Mouse (Mus musculus) neural tube, embryonic 14.5 days (tissue): ENCODE measurements around the gene Scg2. TPM values are rescaled to one million over a fixed set of nuclear protein-coding genes. Genes with fewer than 3 reads are reported as not detected.

Experiments
- ATAC-seq: fragments of 200-750 bp; cut with Nextera tagmentation; 2 replicates; pipeline ENCODE4 v1.8.0; 2017; ENCODE audit warnings: low read depth, mild to moderate bottlenecking, moderate TSS enrichment, moderate library complexity
- H3K27ac ChIP-seq: fragments of 300-500 bp; sonication (generic); 2 replicates; pipeline ENCODE4 v1.5.1; 2014; ENCODE audit warnings: low read depth, mild to moderate bottlenecking, control low read depth, low read length, moderate library complexity, mixed read lengths
- H3K27me3 ChIP-seq: fragments of 300-500 bp; sonication (generic); 2 replicates; pipeline ENCODE4 v1.6.1; 2014; ENCODE audit warnings: low read length; ENCODE audit not compliant: control insufficient read depth, insufficient read depth
- H3K36me3 ChIP-seq: fragments of 300-500 bp; sonication (generic); 2 replicates; pipeline ENCODE4 v1.6.1; 2014; ENCODE audit warnings: low read length, mixed read lengths; ENCODE audit not compliant: control insufficient read depth, insufficient read depth
- H3K4me1 ChIP-seq: fragments of 300-500 bp; sonication (generic); 2 replicates; pipeline ENCODE4 v1.6.1; 2014; ENCODE audit warnings: low read length; ENCODE audit not compliant: control insufficient read depth, insufficient read depth
- H3K4me2 ChIP-seq: fragments of 300-500 bp; sonication (generic); 2 replicates; pipeline ENCODE4 v1.6.1; 2014; ENCODE audit warnings: mild to moderate bottlenecking, low read depth, low read length, control low read depth
- H3K4me3 ChIP-seq: fragments of 300-500 bp; sonication (generic); 2 replicates; pipeline ENCODE4 v1.5.1; 2014; ENCODE audit warnings: low read depth, low read length, control low read depth, mixed read lengths
- H3K9ac ChIP-seq: fragments of 300-500 bp; sonication (generic); replicated peaks from 2 replicates; pipeline ENCODE4 v1.6.1; 2014; ENCODE audit warnings: low read depth, mild to moderate bottlenecking, control low read depth, low read length, mixed read lengths
- H3K9me3 ChIP-seq: fragments of 300-500 bp; sonication (generic); 2 replicates; pipeline ENCODE4 v1.6.1; 2016; ENCODE audit warnings: low read length; ENCODE audit not compliant: control insufficient read depth
- WGBS: fragments of 180-500 bp; shearing (Covaris S2); extraction: QIAGEN DNeasy Blood & Tissue Kit; methylation state at CpG from one replicate; pipeline ENCODE4 v1.1.7; 2014; 5-methylcytosine and 5-hydroxymethylcytosine counted together
- polyA plus RNA-seq: library from polyadenylated mRNA; unstranded; fragments of >200 nt; fragmentation: Nextera tagmentation; extraction: Ambion mirVana; gene quantifications from 2 replicates; pipeline ENCODE4 v1.2.1, GENCODE M21; 2014

Scg2 gene
- polyA plus RNA-seq, 1 experiment from 2014 or later = 159 TPM

DNA sequence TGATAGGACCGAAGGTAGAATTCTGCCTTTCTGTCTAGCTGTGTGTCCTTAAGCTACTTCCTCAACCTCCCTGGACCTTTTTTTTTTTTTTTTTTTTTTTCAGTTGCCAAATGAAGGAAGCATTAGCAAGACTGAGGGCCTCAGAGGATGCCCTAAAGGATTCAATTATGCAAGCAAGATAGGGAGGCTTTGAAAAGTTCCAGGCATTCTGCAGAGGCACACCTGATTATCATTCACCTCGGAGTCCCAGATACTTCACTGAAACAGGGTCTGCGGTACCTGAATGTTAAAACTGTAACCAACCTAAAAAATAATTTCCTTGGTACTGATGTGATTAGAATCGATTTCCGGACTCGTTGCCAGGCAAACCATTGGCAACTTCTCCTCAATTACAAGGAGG, 10.0 kb upstream of the Scg2 start:
- peak; percentile 7; the same call in 1 of the 2 replicates for ATAC-seq
- Histone ChIP-seq H3K9ac (0 out of 2 replicates have a peak overlapping the region, but pooled peaks have one; percentile 67), H3K4me3 (peak overlapping the region; percentile 31), H3K4me1 (0 out of 2 replicates have a peak, but pooled peaks cover 8% of the 10 kb centered on the region), H3K4me2 (peak overlapping the region; percentile 53), H3K27ac (peak overlapping the region; percentile 83), H3K36me3 (no peaks in the 10 kb centered on the region), H3K9me3 (no peaks in the 10 kb centered on the region), H3K27me3 (no peaks in the 10 kb centered on the region)
- WGBS = 22% methylated on average over 6 of the region's 6 CpGs

DNA sequence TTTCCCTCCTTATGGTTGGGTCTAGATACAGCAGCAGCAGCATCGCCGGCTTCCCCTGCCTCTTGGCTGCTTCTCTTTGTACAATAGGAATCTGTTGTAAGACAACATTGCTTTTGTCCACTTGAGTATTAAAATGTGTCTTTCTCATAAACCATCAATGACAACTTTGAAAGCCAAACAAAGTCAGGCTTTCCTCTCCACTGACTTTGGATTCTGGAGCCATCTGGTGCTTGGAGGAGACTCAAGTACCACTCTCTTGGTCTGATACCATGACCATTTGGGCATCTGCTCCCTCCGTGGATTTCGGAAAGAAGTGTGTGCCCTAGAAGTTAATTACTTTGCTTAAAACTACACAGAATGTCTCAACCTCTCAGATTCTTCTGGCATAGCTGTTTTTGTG, 5.7 kb upstream of the Scg2 start:
- WGBS = 63% methylated on average over 4 of the region's 4 CpGs
- Histone ChIP-seq H3K4me1 (no peaks in the 10 kb centered on the region), H3K9me3 (no peaks in the 10 kb centered on the region), H3K36me3 (no peaks in the 10 kb centered on the region), H3K27ac (no peak overlapping the region), H3K4me2 (no peak overlapping the region), H3K4me3 (no peak overlapping the region), H3K9ac (no peak overlapping the region), H3K27me3 (no peaks in the 10 kb centered on the region)
- ATAC-seq = no peak

DNA sequence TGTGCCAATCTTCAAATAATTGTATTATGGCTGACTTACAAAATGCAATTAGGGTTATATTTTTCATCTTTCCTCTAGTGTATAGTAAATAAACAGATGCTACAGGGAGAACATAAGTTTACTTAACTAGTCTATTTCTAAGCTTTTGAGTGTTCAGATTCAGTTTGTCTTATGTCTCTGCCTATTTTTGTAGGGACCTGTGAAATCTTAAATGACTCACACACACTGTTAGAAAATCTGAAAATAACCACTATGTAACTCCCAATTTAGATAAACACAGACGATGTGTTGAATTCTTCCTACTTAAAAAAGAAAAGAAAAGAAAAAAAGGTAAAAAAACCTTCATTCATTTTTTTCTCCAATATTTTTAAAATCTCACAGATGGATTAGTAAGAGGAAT, 2.2 kb downstream of the Scg2 start:
- Histone ChIP-seq H3K4me1 (no peaks in the 10 kb centered on the region), H3K27me3 (no peaks in the 10 kb centered on the region), H3K36me3 (no peaks in the 10 kb centered on the region), H3K4me3 (no peak overlapping the region), H3K4me2 (no peak overlapping the region), H3K9me3 (no peaks in the 10 kb centered on the region), H3K9ac (no peak overlapping the region), H3K27ac (no peak overlapping the region)
- 92% methylated on average over 1 of the region's 1 CpGs for WGBS
- ATAC-seq = no peak

DNA sequence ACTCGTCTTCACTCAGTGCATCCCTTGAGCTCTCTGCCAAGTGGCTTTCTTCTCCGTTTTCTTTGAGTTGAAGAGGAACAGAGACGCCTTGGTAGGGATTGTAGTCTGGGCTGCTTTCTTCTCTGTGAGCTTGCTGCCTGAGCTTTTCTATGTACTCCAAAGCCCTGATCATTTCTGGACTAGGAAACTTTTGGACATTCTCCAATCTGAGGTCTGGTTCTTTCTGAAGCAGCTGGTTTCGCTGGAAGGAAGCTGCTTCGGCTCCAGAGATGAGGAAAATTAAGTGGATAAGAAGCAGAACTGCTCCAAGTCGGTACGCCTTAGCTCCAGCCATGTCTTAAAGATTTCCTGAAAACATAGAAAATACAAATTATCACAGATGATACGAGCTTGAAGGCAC, 3.2 kb downstream of the Scg2 start:
- H3K4me1 ChIP-seq = no peaks in the 10 kb centered on the region
- H3K36me3 ChIP-seq = no peaks in the 10 kb centered on the region

DNA sequence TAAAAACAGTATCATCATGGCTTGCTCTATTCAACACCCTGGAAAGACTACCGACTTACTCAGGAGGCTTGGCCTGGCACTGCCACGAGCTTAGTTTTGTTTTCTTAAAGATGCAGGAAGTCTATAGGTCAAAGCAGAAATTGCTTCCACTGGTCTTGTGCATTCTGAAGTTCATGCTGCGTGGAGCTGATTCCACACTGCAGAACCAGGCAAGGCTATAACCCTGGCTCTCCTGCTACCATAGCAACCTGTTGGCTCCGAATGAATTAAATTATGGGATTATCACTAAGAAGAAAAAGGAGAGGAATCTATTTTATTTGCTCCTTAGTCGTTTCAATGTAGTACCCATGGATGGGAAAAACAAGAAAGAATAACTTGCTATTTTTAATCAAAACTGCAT, 10.9 kb downstream of the Scg2 start:
- no peak overlapping the region for H3K4me2 ChIP-seq
- H3K27me3 ChIP-seq = no peaks in the 10 kb centered on the region
- no peaks in the 10 kb centered on the region for H3K36me3 ChIP-seq
- WGBS = 64% methylated on average over 5 of the region's 5 CpGs
- H3K4me1 ChIP-seq = no peaks in the 10 kb centered on the region
- no peak overlapping the region for H3K27ac ChIP-seq
- H3K4me3 ChIP-seq = no peak overlapping the region
- no peak overlapping the region for H3K9ac ChIP-seq
- ATAC-seq = no peak
- no peaks in the 10 kb centered on the region for H3K9me3 ChIP-seq

More for the DNA sequence above, 3.2 kb downstream of the Scg2 start:
- no peaks in the 10 kb centered on the region for H3K27me3 ChIP-seq
- H3K4me2 ChIP-seq = no peak overlapping the region
- H3K9me3 ChIP-seq = no peaks in the 10 kb centered on the region
- no peak overlapping the region for H3K9ac ChIP-seq
- no peak overlapping the region for H3K4me3 ChIP-seq
- ATAC-seq = no peak
- H3K27ac ChIP-seq = no peak overlapping the region
- WGBS = 96% methylated on average over 8 of the region's 8 CpGs

DNA sequence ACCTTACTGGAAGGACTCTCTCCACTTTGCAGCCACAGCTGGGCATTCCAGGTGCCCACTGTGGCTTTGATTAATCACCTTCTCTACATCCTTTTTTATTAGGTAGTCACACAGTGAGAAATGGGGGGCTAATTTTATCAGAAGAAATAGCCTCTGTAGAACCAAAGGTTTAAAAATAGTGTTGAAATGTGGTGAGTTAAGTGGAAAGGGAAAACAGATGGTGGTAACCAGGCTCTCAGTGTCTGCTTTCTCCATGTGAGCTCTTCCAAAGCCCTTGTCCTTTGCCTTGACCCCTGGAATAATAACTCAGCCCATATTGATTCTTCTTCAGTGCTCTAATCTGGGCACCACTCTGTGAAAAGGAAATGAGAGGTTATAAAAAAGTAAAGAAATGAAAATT, 24.4 kb downstream of the Scg2 start:
- H3K9ac ChIP-seq = no peak overlapping the region
- no peak overlapping the region for H3K27ac ChIP-seq
- no peak for ATAC-seq
- no peaks in the 10 kb centered on the region for H3K4me1 ChIP-seq
- no peaks in the 10 kb centered on the region for H3K27me3 ChIP-seq
- no peaks in the 10 kb centered on the region for H3K9me3 ChIP-seq
- H3K36me3 ChIP-seq = no peaks in the 10 kb centered on the region
- no peak overlapping the region for H3K4me2 ChIP-seq
- no peak overlapping the region for H3K4me3 ChIP-seq

DNA sequence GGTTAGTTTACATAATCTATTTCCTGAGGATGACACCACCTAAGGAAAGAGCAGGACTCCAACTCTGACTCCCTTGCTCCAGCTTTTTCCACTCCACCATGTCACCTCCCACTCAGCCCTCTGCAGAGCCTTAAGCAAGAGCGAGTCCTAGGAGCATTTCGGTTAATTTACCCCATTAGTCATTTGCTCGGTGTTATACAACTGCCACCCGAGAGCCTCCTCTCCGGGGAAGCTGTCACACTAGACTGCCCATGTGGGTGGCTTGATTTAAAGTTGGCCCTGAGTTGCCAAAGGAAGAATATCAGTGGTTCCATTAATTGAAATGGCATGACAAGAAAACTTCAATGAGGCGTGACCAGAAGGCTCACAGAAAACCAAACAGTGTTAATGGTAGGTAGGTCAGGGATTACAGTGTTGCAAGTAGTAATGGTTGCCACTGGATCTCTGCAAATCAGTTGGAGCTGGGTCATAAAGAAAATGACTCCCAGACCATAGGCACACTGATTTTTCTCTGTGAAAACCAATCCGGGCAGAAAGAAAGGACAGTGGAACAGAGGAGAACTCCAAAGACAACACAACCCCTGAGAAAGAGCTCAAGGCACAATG, 33.5 kb downstream of the Scg2 start:
- Histone ChIP-seq H3K4me1 (no peaks in the 10 kb centered on the region), H3K9me3 (no peaks in the 10 kb centered on the region), H3K4me2 (no peak overlapping the region), H3K4me3 (no peak overlapping the region), H3K36me3 (no peaks in the 10 kb centered on the region), H3K27ac (no peak overlapping the region), H3K27me3 (no peaks in the 10 kb centered on the region), H3K9ac (no peak overlapping the region)
- ATAC-seq = no peak
- 44% methylated on average over 7 of the region's 7 CpGs for WGBS

DNA sequence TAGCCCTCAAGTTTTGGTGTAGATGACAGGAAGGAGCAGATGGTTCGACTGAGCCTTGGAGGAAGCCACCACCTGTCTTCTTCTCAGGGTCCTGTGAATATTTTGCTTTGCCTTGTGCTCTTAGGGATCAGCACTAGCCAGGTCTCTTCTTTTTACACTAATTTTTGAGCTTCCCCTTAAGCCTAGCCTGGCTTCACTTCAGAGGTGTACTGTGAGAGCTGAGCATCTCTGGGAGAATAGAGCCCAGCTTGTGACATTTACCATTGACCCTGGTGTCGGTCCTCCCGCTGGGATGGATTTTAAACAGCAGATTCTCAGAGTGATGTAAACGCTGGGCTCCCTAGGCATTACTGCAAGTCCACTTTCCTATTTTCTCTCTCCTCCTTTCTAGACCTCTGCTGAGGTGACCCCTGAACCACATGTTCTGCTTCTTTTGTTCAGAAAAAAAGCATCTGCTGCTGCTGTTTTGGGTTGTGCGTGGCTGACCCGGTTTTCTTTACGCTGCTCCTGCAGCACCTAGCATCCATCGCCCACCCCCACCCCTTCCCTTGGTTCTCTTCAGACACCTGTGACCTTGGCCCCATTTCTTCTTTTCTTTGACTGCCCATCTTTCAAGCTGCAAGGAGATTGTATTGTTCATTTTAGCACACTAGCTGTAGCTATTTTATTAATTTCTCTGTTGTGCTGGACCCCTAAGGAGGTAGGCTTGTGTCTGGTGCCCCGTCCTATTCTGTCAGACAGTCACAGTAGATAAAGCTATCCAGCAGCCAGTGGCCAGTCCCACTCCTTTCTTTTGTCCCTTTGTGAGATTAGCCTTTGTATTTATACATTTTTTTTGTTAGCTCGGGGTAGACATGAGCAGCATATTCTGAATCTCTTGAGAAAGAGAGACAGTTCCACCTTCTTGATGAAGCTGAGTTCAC, 38.6 kb downstream of the Scg2 start:
- H3K27me3 ChIP-seq = no peaks in the 10 kb centered on the region
- 35% methylated on average over 10 of the region's 10 CpGs for WGBS
- no peak overlapping the region for H3K27ac ChIP-seq
- H3K36me3 ChIP-seq = no peaks in the 10 kb centered on the region
- no peak for ATAC-seq
- no peak overlapping the region for H3K4me3 ChIP-seq
- H3K9ac ChIP-seq = no peak overlapping the region
- no peak overlapping the region for H3K4me2 ChIP-seq
- no peaks in the 10 kb centered on the region for H3K9me3 ChIP-seq
- no peaks in the 10 kb centered on the region for H3K4me1 ChIP-seq

DNA sequence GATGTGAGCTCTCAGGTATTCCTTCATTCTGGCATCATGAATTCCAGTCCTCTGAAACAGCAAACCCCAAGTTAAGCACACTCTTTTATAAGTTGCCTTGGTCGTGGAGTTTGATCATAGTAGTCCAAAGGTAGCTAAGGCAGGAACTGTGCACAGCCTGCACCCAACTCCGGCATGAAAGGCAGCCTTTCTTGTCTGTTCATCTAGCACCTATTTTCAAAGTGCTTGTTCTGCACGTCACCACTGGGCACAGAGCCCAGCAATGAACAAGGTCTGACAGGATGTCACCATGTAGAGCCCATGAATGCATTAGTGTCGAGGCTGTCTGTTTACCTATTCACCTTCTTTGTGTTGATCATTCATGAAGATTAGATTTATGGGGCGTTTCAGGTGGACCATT, 39.6 kb downstream of the Scg2 start:
- Histone ChIP-seq H3K27me3 (no peaks in the 10 kb centered on the region), H3K27ac (no peak overlapping the region), H3K4me1 (no peaks in the 10 kb centered on the region), H3K4me2 (no peak overlapping the region), H3K9me3 (no peaks in the 10 kb centered on the region), H3K4me3 (no peak overlapping the region), H3K9ac (no peak overlapping the region), H3K36me3 (no peaks in the 10 kb centered on the region)
- ATAC-seq = no peak
- 77% methylated on average over 5 of the region's 5 CpGs for WGBS
